Mouse (Mus musculus) neural tube, embryonic 12.5 days (tissue): ENCODE measurements around the gene Ssrp1. TPM values are rescaled to one million over a fixed set of nuclear protein-coding genes. Genes with fewer than 3 reads are reported as not detected.

Experiments used
- ATAC-seq: fragments of 200-750 bp; cut with Nextera tagmentation; 2 replicates; pipeline ENCODE4 v1.8.0; 2017; ENCODE audit warnings: low read depth, mild to moderate bottlenecking, moderate TSS enrichment, moderate library complexity; ENCODE audit not compliant: low FRiP score
- H3K27ac ChIP-seq: fragments of 300-500 bp; sonication (generic); 2 replicates; pipeline ENCODE4 v1.5.1; 2016
- H3K27me3 ChIP-seq: fragments of 300-500 bp; sonication (generic); replicated peaks from 2 replicates; pipeline ENCODE4 v1.6.1; 2016; ENCODE audit warnings: mild to moderate bottlenecking
- H3K36me3 ChIP-seq: fragments of 300-500 bp; sonication (generic); 2 replicates; pipeline ENCODE4 v1.6.1; 2016; ENCODE audit warnings: mild to moderate bottlenecking
- H3K4me1 ChIP-seq: fragments of 300-500 bp; sonication (generic); 2 replicates; pipeline ENCODE4 v1.6.1; 2016
- H3K4me2 ChIP-seq: fragments of 300-500 bp; sonication (generic); replicated peaks from 2 replicates; pipeline ENCODE4 v1.6.1; 2016; ENCODE audit warnings: mild to moderate bottlenecking
- H3K4me3 ChIP-seq: fragments of 300-500 bp; sonication (generic); 2 replicates; pipeline ENCODE4 v1.5.1; 2016
- H3K9ac ChIP-seq: fragments of 300-500 bp; sonication (generic); 2 replicates; pipeline ENCODE4 v1.6.1; 2016; ENCODE audit warnings: mild to moderate bottlenecking
- H3K9me3 ChIP-seq: fragments of 300-500 bp; sonication (generic); 2 replicates; pipeline ENCODE4 v1.6.1; 2016; ENCODE audit warnings: mild to moderate bottlenecking
- WGBS: fragments of 180-500 bp; shearing (Covaris S2); methylation state at CpG from one replicate; pipeline ENCODE4 v1.1.7; 2016; 5-methylcytosine and 5-hydroxymethylcytosine counted together
- polyA plus RNA-seq: library from polyadenylated mRNA; unstranded; fragments of >200 nt; fragmentation: Nextera tagmentation; extraction: Ambion mirVana; gene quantifications from 2 replicates; pipeline ENCODE4 v1.2.1, GENCODE M21; 2016

Ssrp1 gene
- polyA plus RNA-seq, 1 experiment from 2014 or later = 237 TPM

GRCm38 (mm10) chr2:85046222-85046621 is 9.2 kb downstream of the Ssrp1 start:
- WGBS = 87% methylated on average over 8 of the region's 8 CpGs
- Histone ChIP-seq H3K36me3 (peaks cover 58% of the 10 kb centered on the region), H3K4me1 (peaks cover 33% of the 10 kb centered on the region), H3K27ac (no peak overlapping the region), H3K4me3 (no peak overlapping the region), H3K4me2 (no peak overlapping the region), H3K9me3 (no peaks in the 10 kb centered on the region), H3K27me3 (no peaks in the 10 kb centered on the region), H3K9ac (no peak overlapping the region)
- ATAC-seq = no peak

DNA sequence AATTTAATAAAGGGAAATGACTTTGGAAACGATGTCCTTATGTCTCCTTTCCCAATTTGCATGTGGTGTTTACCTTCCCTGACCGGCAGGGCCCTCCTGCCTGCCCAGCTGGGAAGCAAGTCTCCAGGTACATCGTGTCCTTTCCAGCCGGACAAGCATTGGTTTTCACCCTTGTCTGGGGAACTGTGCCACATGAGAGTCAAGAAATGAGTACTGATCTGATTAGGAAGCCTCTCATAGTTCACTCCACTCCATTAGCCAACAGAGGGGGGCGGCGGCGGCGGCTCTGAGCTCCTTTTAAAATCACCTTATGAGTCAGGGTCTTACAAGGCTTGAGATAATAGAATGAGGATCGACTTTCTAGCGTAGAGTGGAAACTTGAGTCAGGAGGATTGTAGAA is 10.0 kb downstream of the Ssrp1 start:
- peaks cover 55% of the 10 kb centered on the region for H3K36me3 ChIP-seq
- H3K9me3 ChIP-seq = no peaks in the 10 kb centered on the region
- no peak overlapping the region for H3K27ac ChIP-seq
- H3K27me3 ChIP-seq = no peaks in the 10 kb centered on the region
- 67% methylated on average over 10 of the region's 10 CpGs for WGBS
- no peak for ATAC-seq
- peaks cover 33% of the 10 kb centered on the region for H3K4me1 ChIP-seq
- H3K4me2 ChIP-seq = peak overlapping the region; percentile 73
- peak overlapping the region; percentile 38; the same call in 1 of the 2 replicates for H3K9ac ChIP-seq
- H3K4me3 ChIP-seq = peak overlapping the region; percentile 71; the same call in 1 of the 2 replicates

- Histone ChIP-seq H3K27me3 (no peaks in the 10 kb centered on the region), H3K36me3 (peaks cover 55% of the 10 kb centered on the region), H3K4me3 (peak within 1 kb of the TSS; percentile 71), H3K4me2 (peak within 1 kb of the TSS; percentile 73), H3K9me3 (no peaks in the 10 kb centered on the region), H3K9ac (peak within 1 kb of the TSS; percentile 76), H3K4me1 (peaks cover 33% of the 10 kb centered on the region), H3K27ac (peak within 1 kb of the TSS; percentile 79)
- peak; percentile 90 for ATAC-seq
- under 1% methylated on average over 42 of the region's 42 CpGs for WGBS
Measured at GRCm38 (mm10) chr2:85047596-85048167, 10.6 kb downstream of the Ssrp1 start, which contains the start of gene Tnks1bp1. TSS of gene Tnks1bp1 (plus strand) at chr2:85048022.

DNA sequence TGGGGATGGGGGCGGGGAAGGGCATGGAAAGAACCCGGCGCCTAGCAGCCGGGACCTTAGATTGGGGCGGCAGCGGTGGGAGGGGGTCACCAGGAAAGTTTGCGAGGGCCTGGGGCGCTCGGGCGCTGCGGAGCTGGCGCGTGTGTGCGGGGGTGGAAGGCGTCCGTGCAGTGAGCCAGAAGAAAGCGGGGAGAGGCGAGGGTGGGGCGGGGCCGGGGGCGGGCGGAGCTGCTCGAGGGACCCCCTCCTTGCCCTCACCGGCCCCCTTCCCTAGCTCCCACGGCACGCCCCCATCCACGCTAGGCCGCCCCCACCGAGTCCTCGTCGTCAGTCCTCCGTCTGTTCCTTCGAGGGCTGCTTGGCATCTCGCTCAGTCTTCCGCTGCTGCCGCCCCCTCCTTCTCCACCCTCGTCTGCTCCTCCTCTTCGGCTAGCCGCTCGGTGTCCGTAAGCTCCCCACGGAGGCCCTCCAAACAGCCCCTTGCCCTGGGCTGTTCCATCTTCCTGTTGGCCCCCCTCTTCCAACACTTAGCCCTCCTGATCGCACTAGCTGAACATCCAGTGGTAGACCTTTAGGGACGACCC is 11.2 kb downstream of the Ssrp1 start:
- H3K9ac ChIP-seq = peak overlapping the region; percentile 76
- no peaks in the 10 kb centered on the region for H3K27me3 ChIP-seq
- WGBS = under 1% methylated on average over 39 of the region's 44 CpGs
- peaks cover 54% of the 10 kb centered on the region for H3K36me3 ChIP-seq
- H3K4me2 ChIP-seq = peak overlapping the region; percentile 73
- ATAC-seq = peak; percentile 73
- H3K4me3 ChIP-seq = peak overlapping the region; percentile 71
- H3K27ac ChIP-seq = peak overlapping the region; percentile 79
- no peaks in the 10 kb centered on the region for H3K9me3 ChIP-seq
- H3K4me1 ChIP-seq = peaks cover 33% of the 10 kb centered on the region

DNA sequence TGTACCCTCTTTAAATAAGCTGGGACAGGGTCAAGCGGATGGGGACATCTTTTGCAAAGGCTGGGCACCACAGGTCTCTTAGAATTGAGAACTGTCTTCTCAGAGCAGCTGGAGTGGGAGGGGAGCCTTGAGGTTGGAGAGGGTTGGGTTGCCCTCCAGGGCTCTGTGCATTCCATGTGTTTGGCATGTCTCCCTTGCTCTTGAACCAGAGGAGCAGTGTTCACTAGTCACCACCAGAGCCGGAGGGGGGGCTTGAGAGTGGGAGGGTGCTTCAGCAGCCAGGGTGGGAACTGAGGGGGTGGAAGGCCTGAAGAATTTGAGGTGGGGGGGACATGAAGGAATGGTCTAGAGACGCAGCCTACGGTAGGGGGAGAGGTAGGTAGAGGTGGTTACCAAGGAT is 12.2 kb downstream of the Ssrp1 start:
- 0 out of 2 replicates have a peak overlapping the region, but pooled peaks have one; percentile 26 for H3K9ac ChIP-seq
- H3K4me2 ChIP-seq = peak overlapping the region; percentile 73
- no peak overlapping the region for H3K27ac ChIP-seq
- WGBS = 70% methylated on average over 4 of the region's 4 CpGs
- ATAC-seq = no peak
- peaks cover 33% of the 10 kb centered on the region for H3K4me1 ChIP-seq
- H3K4me3 ChIP-seq = no peak overlapping the region; the same call in 1 of the 2 replicates
- no peaks in the 10 kb centered on the region for H3K9me3 ChIP-seq
- H3K36me3 ChIP-seq = peaks cover 53% of the 10 kb centered on the region
- H3K27me3 ChIP-seq = no peaks in the 10 kb centered on the region

- Histone ChIP-seq H3K4me2 (peak overlapping the region; percentile 52), H3K36me3 (peaks cover 54% of the 10 kb centered on the region), H3K27me3 (no peaks in the 10 kb centered on the region), H3K9ac (peak overlapping the region; percentile 27), H3K4me1 (peaks cover 33% of the 10 kb centered on the region), H3K27ac (no peak overlapping the region), H3K4me3 (peak overlapping the region; percentile 13; the same call in 1 of the 2 replicates), H3K9me3 (no peaks in the 10 kb centered on the region)
- 6% methylated on average over 10 of the region's 10 CpGs for WGBS
- ATAC-seq = no peak
Measured at GRCm38 (mm10) chr2:85050001-85050634, 13.1 kb downstream of the Ssrp1 start.

GRCm38 (mm10) chr2:85050746-85051145 is 13.7 kb downstream of the Ssrp1 start:
- H3K4me3 ChIP-seq = peak overlapping the region; percentile 13; the same call in 1 of the 2 replicates
- no peaks in the 10 kb centered on the region for H3K27me3 ChIP-seq
- H3K9ac ChIP-seq = peak overlapping the region; percentile 27; the same call in 1 of the 2 replicates
- no peaks in the 10 kb centered on the region for H3K9me3 ChIP-seq
- peaks cover 54% of the 10 kb centered on the region for H3K36me3 ChIP-seq
- H3K4me1 ChIP-seq = peaks cover 33% of the 10 kb centered on the region
- no peak overlapping the region for H3K27ac ChIP-seq
- no peak for ATAC-seq
- H3K4me2 ChIP-seq = peak overlapping the region; percentile 52
- WGBS = 57% methylated on average over 9 of the region's 9 CpGs

DNA sequence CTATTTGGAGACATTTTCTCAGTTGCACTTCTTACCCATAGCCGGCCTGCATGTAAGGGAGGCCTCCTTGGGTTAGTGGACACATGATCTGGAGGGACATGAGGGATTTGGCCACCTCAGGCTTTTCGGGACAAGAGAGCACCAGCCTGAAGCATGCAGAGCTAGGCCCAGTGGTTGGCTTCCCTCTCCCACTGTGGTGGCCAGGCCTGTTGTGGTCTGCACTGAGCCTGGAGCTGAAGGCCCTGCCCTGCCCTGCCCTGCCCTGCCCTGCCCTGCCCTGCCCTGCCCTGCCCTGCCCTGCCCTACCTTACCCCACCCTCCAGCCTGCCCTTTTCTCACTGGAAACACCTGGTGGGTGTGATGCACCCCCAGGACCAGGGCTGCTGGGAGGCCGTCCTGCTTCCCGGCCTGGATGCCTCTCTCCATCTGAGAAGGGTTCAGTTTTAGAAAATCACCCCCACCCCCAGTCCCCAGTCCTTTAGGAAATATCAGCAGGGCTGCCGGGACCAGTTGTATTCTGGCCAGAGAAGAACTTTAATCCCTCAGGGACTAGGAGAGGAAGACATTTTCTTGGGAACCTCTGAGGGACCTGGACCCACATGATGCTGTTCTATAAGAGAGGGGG is 16.3 kb downstream of the Ssrp1 start:
- H3K4me2 ChIP-seq = no peak overlapping the region
- no peak overlapping the region for H3K27ac ChIP-seq
- no peak for ATAC-seq
- no peaks in the 10 kb centered on the region for H3K9me3 ChIP-seq
- 87% methylated on average over 5 of the region's 5 CpGs for WGBS
- no peak overlapping the region for H3K4me3 ChIP-seq
- H3K27me3 ChIP-seq = no peaks in the 10 kb centered on the region
- peaks cover 27% of the 10 kb centered on the region for H3K4me1 ChIP-seq
- H3K9ac ChIP-seq = no peak overlapping the region
- peaks cover 65% of the 10 kb centered on the region for H3K36me3 ChIP-seq

GRCm38 (mm10) chr2:85056711-85057110 is 19.7 kb downstream of the Ssrp1 start:
- no peak for ATAC-seq
- Histone ChIP-seq H3K27ac (no peak overlapping the region), H3K27me3 (no peaks in the 10 kb centered on the region), H3K4me3 (no peak overlapping the region), H3K36me3 (peaks cover 86% of the 10 kb centered on the region), H3K9me3 (no peaks in the 10 kb centered on the region), H3K4me1 (peaks cover 10% of the 10 kb centered on the region), H3K4me2 (no peak overlapping the region), H3K9ac (no peak overlapping the region)
- WGBS = 73% methylated on average over 5 of the region's 5 CpGs

DNA sequence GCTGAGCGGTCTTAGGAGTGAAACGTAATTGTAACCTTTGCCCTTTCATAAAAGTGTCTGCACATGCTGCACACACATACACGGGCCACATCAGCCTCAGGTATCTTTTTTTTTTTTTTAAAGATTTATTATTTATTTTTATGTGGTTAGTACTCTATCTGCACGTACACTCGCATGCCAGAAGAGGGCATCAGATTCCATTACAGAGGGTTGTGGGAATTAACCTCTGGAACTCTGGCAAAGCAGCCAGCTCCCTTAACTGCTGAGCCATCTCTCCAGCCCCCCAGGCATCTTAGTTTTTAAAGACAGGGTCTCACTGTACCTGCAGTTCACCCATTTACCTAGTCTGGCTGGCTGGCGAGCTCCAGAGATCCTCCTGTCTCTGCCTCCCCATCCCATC is 22.6 kb downstream of the Ssrp1 start:
- Histone ChIP-seq H3K4me2 (no peak overlapping the region), H3K27ac (no peak overlapping the region), H3K4me1 (peaks cover 10% of the 10 kb centered on the region), H3K9me3 (no peaks in the 10 kb centered on the region), H3K4me3 (no peak overlapping the region), H3K27me3 (no peaks in the 10 kb centered on the region), H3K36me3 (peaks cover 88% of the 10 kb centered on the region), H3K9ac (no peak overlapping the region)
- 95% methylated on average over 6 of the region's 6 CpGs for WGBS
- ATAC-seq = no peak

GRCm38 (mm10) chr2:85060591-85061060 is 23.6 kb downstream of the Ssrp1 start:
- Histone ChIP-seq H3K4me1 (peaks cover 10% of the 10 kb centered on the region), H3K36me3 (peaks cover 82% of the 10 kb centered on the region), H3K4me3 (no peak overlapping the region), H3K27ac (no peak overlapping the region), H3K4me2 (peak overlapping the region; percentile 41), H3K9ac (0 out of 2 replicates have a peak overlapping the region, but pooled peaks have one; percentile 35), H3K9me3 (no peaks in the 10 kb centered on the region), H3K27me3 (no peaks in the 10 kb centered on the region)
- 17% methylated on average over 11 of the region's 11 CpGs for whole genome bisulfite sequencing
- ATAC-seq = peak; percentile 19; the same call in 1 of the 2 replicates

DNA sequence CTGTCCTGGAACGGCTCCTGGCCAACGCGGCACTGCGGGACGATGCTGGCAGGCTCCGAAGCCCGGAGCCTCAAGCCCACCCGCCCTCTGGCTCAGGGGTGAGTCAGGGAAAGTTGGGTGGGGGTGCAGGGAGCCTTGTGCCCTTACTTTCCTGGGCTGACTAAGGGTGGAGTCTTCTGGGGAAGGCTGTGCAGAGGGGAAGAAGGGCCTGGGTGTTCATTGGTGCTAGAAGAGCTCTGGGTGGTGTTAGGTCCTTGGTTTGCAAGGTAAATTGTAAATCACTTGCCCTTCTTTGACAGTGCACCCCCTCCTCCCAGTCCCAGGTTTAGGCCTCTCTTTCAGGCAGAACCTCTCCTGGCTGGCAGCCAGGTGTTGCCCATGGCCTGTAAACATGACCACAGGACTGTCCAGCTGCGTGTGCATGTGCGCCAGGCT is 24.1 kb downstream of the Ssrp1 start:
- Histone ChIP-seq H3K36me3 (peaks cover 81% of the 10 kb centered on the region), H3K4me3 (no peak overlapping the region)
- peak; percentile 9; the same call in 1 of the 2 replicates for ATAC-seq

More for the DNA sequence above, 24.1 kb downstream of the Ssrp1 start:
- Histone ChIP-seq H3K9me3 (no peaks in the 10 kb centered on the region), H3K27ac (no peak overlapping the region), H3K27me3 (no peaks in the 10 kb centered on the region), H3K9ac (0 out of 2 replicates have a peak overlapping the region, but pooled peaks have one; percentile 35), H3K4me1 (peaks cover 10% of the 10 kb centered on the region), H3K4me2 (peak overlapping the region; percentile 41)
- 36% methylated on average over 10 of the region's 10 CpGs for WGBS
